Mouse (Mus musculus): ENCODE measurements at regions not wholly inside any gene's neighbourhood (a gene's known extent, or its start where the extent isn't known, plus 50 kb on each side); places are given as distances from the start of the nearest gene placed in this dataset.
A peak's percentile ranks its signal among the peaks of the same experiment; 100 is the strongest.
"Not testable (repeated sequence)": the region's sequence is repeated elsewhere in the genome, so short reads cannot be mapped to it uniquely, and the experiment has no call there.

DNA sequence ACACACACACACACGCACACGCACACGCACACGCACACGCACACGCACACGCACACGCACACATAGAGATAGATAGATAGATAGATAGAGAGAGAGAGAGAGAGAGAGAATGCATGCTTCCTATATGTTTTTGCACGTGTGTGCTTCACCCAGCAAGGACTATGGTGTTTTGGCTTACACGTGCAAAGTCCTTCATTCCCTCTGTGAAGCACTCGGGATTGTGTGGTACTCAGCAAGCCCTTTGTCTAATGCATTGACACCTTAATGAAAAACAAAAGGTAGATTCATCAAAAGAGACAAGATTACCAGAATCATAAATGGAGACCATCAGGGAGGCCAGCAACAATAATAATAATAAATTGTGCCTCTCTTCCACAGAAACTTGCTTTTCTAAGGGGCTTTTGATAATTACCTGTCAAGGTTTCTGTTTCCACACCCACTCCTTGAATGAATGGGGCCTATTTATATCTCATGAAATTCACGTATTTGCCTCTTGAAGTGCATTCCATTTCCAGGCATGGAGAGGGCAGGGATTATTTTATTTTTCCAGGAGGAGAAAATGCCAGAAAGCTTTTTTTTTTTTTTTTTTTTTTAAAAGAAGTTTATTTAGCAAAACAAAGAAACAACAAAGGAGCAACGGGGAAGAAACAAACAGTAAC lies 93.0 kb downstream of the Btg1 start:
- H3K27me3 ChIP-seq, result no peaks in the 10 kb centered on the region
- H3K4me2 ChIP-seq, result no peak overlapping the region
- H3K4me1 ChIP-seq, result no peaks in the 10 kb centered on the region
- 86% methylated on average over 13 of the region's 13 CpGs for WGBS
- no peaks in the 10 kb centered on the region for H3K9me3 ChIP-seq (replicated peaks)
- no peak overlapping the region for H3K4me3 ChIP-seq
- no peak for ATAC-seq
- H3K36me3 ChIP-seq (ENCODE audit: poor library complexity, severe bottlenecking), result no peaks in the 10 kb centered on the region
- H3K9ac ChIP-seq, result no peak overlapping the region
- H3K27ac ChIP-seq, result no peak overlapping the region

GRCm38 (mm10) chr10:96711993-96712392 lies 95.2 kb downstream of the Btg1 start:
- Histone ChIP-seq H3K4me3 (no peak overlapping the region), H3K27me3 (no peaks in the 10 kb centered on the region), H3K4me2 (no peak overlapping the region), H3K36me3 (ENCODE audit: poor library complexity, severe bottlenecking) (no peaks in the 10 kb centered on the region), H3K27ac (no peak overlapping the region), H3K9ac (no peak overlapping the region), H3K4me1 (peaks cover 5% of the 10 kb centered on the region), H3K9me3 (replicated peaks) (no peaks in the 10 kb centered on the region)
- no peak for ATAC-seq
- 74% methylated on average over 2 of the region's 2 CpGs for WGBS

- H3K36me3 ChIP-seq (ENCODE audit: poor library complexity, severe bottlenecking), result no peaks in the 10 kb centered on the region
- WGBS, result 81% methylated on average over 2 of the region's 2 CpGs
- ATAC-seq, result no peak
Observed at GRCm38 (mm10) chr10:96714702-96715101, 97.9 kb downstream of the Btg1 start.

DNA sequence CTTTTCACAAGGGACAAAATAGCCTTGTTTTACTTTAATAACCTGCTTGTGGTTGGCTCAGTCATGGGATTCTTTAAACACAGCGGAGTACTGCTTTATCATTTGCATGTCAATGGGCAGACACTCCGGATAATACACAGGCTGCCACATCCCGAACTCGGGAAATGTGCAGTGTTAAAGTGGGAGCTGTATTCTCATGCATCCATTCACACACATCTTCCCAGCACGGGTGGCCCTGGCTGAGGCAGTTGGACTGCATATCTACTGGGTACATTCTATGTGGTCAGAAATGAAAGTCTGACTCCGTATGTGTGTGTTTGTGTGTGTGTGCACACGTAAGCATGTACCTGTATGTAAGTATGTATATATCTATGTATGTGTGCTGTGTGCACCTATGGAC lies 100.5 kb downstream of the Btg1 start:
- ATAC-seq, result peak; percentile 75
- Histone ChIP-seq H3K27me3 (no peaks in the 10 kb centered on the region), H3K4me3 (no peak overlapping the region), H3K9me3 (replicated peaks) (no peaks in the 10 kb centered on the region), H3K27ac (no peak overlapping the region), H3K4me2 (peak overlapping the region; percentile 20; the same call in 1 of the 2 replicates), H3K9ac (no peak overlapping the region), H3K36me3 (ENCODE audit: poor library complexity, severe bottlenecking) (no peaks in the 10 kb centered on the region), H3K4me1 (peaks cover 34% of the 10 kb centered on the region)
- WGBS, result 26% methylated on average over 7 of the region's 7 CpGs

More at GRCm38 (mm10) chr10:96714702-96715101, 97.9 kb downstream of the Btg1 start:
- peaks cover 12% of the 10 kb centered on the region for H3K4me1 ChIP-seq
- H3K4me3 ChIP-seq, result no peak overlapping the region
- H3K9ac ChIP-seq, result no peak overlapping the region
- H3K9me3 ChIP-seq (replicated peaks), result no peaks in the 10 kb centered on the region
- H3K4me2 ChIP-seq, result no peak overlapping the region
- H3K27me3 ChIP-seq, result no peaks in the 10 kb centered on the region
- H3K27ac ChIP-seq, result no peak overlapping the region

DNA sequence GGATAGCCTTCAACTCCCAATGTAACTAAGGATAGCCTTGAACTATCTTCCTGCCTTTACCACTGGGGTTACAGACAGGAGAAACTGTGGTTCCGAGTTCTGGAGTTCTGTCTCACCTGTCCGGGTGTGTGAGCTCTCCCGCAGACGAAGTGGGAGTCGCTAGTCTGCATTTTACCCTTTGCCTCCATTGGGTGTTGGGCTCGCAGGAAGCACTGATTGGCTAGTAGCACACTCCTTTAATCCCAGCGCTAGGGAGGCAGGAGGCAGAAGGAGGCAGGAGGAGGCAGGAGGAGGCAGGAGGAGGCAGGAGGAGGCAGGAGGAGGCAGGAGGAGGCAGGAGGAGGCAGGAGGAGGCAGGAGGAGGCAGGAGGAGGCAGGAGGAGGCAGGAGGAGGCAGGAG lies 101.9 kb downstream of the Btg1 start:
- not testable (repeated sequence) for H3K36me3 ChIP-seq (ENCODE audit: poor library complexity, severe bottlenecking); H3K27ac ChIP-seq; H3K9me3 ChIP-seq (replicated peaks); H3K4me2 ChIP-seq; H3K27me3 ChIP-seq; ATAC-seq; H3K9ac ChIP-seq; H3K4me3 ChIP-seq
- 100% methylated on average over 7 of the region's 7 CpGs for WGBS
- H3K4me1 ChIP-seq, result peaks cover 43% of the 10 kb centered on the region

- Histone ChIP-seq H3K4me1 (peaks cover 46% of the 10 kb centered on the region), H3K9me3 (replicated peaks) (no peaks in the 10 kb centered on the region), H3K27me3 (no peaks in the 10 kb centered on the region), H3K4me2 (no peak overlapping the region), H3K9ac (no peak overlapping the region), H3K4me3 (no peak overlapping the region), H3K36me3 (ENCODE audit: poor library complexity, severe bottlenecking) (no peaks in the 10 kb centered on the region), H3K27ac (peak overlapping the region; percentile 25; the same call in 1 of the 2 replicates)
- ATAC-seq, result peak; percentile 50
- 37% methylated on average over 7 of the region's 7 CpGs for WGBS
Observed at GRCm38 (mm10) chr10:96720281-96720711, 103.5 kb downstream of the Btg1 start.

DNA sequence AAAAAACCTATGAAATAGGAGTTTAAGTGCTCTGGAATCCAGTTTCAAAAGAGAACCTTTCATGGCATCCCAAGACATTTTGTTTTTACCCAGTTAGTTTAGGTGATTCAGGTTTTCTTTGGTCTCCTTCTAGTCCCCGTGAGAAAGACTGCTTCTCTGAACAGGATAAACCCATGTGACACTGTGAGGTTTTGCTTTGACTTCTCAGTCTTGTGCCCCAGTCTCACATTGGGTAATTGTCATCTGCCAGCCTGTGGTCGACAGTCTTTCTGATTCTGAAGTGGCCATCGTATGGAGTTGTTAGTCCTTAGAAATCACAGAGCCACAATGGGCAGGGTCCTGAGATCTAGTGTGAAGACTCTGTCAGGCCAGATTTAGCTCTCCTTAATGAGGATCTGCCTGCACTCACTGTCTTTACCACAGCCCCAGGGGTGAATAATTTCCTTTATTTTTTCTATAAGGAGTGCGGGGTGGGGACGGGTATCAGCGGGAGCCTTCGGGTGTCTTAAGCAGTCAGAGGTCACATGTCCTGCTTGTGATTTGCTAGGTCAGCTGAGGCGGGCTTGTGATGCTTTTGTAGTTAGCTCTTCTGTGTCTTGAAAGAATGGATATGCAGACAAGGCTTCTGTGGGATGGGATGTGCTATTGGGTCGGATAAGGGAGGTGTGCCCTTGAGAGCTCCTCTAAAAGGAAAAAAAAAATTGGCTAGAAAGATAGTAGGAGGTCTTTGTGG lies 104.3 kb downstream of the Btg1 start:
- peak; percentile 8; the same call in 1 of the 2 replicates for ATAC-seq
- peaks cover 46% of the 10 kb centered on the region for H3K4me1 ChIP-seq
- H3K4me3 ChIP-seq, result no peak overlapping the region
- WGBS, result 18% methylated on average over 9 of the region's 9 CpGs
- no peak overlapping the region for H3K9ac ChIP-seq
- peak overlapping the region; percentile 22; the same call in 1 of the 2 replicates for H3K27ac ChIP-seq
- no peaks in the 10 kb centered on the region for H3K9me3 ChIP-seq (replicated peaks)
- no peaks in the 10 kb centered on the region for H3K27me3 ChIP-seq
- H3K4me2 ChIP-seq, result no peak overlapping the region
- H3K36me3 ChIP-seq (ENCODE audit: poor library complexity, severe bottlenecking), result no peaks in the 10 kb centered on the region

DNA sequence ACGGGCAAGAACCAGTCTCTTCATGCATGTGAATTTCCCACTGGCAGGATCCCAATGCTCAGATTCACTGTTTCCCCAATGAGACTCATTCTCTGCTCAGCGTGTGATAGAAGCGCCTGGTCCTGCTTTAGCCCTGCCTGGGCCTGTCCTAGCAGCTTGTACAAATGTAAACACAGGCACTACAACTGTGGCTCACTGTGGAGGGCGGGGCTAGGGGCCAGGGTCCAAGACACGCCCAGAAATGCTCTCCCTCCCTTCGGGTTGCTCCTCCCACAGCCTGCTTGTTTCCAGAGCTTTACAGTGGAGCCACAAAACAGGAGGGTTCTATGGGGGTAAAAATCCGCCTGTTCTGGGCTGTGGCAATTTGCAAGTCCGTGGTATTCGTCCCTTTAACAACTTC lies 105.7 kb downstream of the Btg1 start:
- no peak overlapping the region for H3K4me2 ChIP-seq
- no peaks in the 10 kb centered on the region for H3K27me3 ChIP-seq
- H3K4me3 ChIP-seq, result no peak overlapping the region
- no peak overlapping the region for H3K27ac ChIP-seq
- peaks cover 36% of the 10 kb centered on the region for H3K4me1 ChIP-seq
- 14% methylated on average over 9 of the region's 9 CpGs for WGBS
- H3K9me3 ChIP-seq (replicated peaks), result no peaks in the 10 kb centered on the region
- 0 out of 2 replicates have a peak overlapping the region, but pooled peaks have one; percentile 4 for H3K9ac ChIP-seq
- ATAC-seq, result peak; percentile 91
- H3K36me3 ChIP-seq (ENCODE audit: poor library complexity, severe bottlenecking), result no peaks in the 10 kb centered on the region

DNA sequence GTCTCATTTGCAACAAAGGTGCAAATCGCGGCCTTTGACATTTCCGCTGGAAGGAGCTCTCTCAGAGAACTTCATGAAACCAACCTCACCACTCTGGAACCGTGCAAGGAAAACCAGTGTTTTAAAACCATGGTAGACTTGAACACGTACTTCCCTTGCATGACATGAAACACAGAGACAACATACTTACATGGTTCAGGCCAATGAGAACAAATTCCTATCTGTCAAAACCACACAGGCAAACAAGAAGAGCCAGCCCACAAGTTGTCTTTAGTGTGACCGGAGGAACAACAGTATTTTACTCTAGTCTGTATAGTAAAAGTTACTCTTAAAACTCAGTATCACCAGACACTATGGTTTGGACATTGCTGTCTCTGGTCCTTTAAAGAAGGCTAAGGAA lies 106.3 kb downstream of the Btg1 start:
- H3K27ac ChIP-seq, result no peak overlapping the region
- no peaks in the 10 kb centered on the region for H3K27me3 ChIP-seq
- no peaks in the 10 kb centered on the region for H3K36me3 ChIP-seq (ENCODE audit: poor library complexity, severe bottlenecking)
- no peaks in the 10 kb centered on the region for H3K9me3 ChIP-seq (replicated peaks)
- no peak overlapping the region for H3K4me3 ChIP-seq
- ATAC-seq, result no peak
- WGBS, result 89% methylated on average over 6 of the region's 6 CpGs
- no peak overlapping the region for H3K4me2 ChIP-seq
- H3K9ac ChIP-seq, result no peak overlapping the region
- peaks cover 34% of the 10 kb centered on the region for H3K4me1 ChIP-seq

- Histone ChIP-seq H3K9ac (no peak overlapping the region), H3K4me2 (no peak overlapping the region), H3K27me3 (no peaks in the 10 kb centered on the region), H3K36me3 (ENCODE audit: poor library complexity, severe bottlenecking) (no peaks in the 10 kb centered on the region), H3K4me1 (peaks cover 34% of the 10 kb centered on the region), H3K4me3 (no peak overlapping the region), H3K27ac (no peak overlapping the region), H3K9me3 (replicated peaks) (no peaks in the 10 kb centered on the region)
- 52% methylated on average over 11 of the region's 11 CpGs for whole genome bisulfite sequencing
- ATAC-seq, result no peak
Observed at GRCm38 (mm10) chr10:96724436-96725175, 107.8 kb downstream of the Btg1 start.

- H3K4me2 ChIP-seq, result no peak overlapping the region
- H3K9me3 ChIP-seq (replicated peaks), result no peaks in the 10 kb centered on the region
- no peak for ATAC-seq
- WGBS, result 86% methylated on average over 12 of the region's 12 CpGs
- no peak overlapping the region for H3K27ac ChIP-seq
- H3K4me1 ChIP-seq, result peaks cover 14% of the 10 kb centered on the region
- no peaks in the 10 kb centered on the region for H3K27me3 ChIP-seq
- no peak overlapping the region for H3K9ac ChIP-seq
- H3K36me3 ChIP-seq (ENCODE audit: poor library complexity, severe bottlenecking), result no peaks in the 10 kb centered on the region
- no peak overlapping the region for H3K4me3 ChIP-seq
Observed at GRCm38 (mm10) chr10:96726801-96727780, 110.3 kb downstream of the Btg1 start.

Data from forebrain, embryonic 13.5 days (tissue).